Mouse (Mus musculus): ENCODE data around the gene Rnf38. TPM values are rescaled to one million over a fixed set of nuclear protein-coding genes. Genes with fewer than 3 reads are reported as not detected.

Rnf38 gene
- total RNA-seq, 2 experiments from 2014 or later, result 111 to 113 TPM

Small RNA genes lying within 50 kb of the gene (microRNA-seq; reads per million reads assigned to microRNA genes)
- gene Mir5106, result not detected

Other genes with a start within 250 kb of the Rnf38 start
- gene Clta, start 229.3 kb downstream of the Rnf38 start, total RNA-seq (2021), result 100 to 1,000 TPM; 333 to 337 TPM
- gene Gne, start 149.6 kb downstream of the Rnf38 start, total RNA-seq (2021), result 10 to 100 TPM; 46.3 to 51.6 TPM
- gene Melk, start 67.1 kb upstream of the Rnf38 start, total RNA-seq (2021), result 1 to 10 TPM; 2.2 to 2.3 TPM

Data from left cerebral cortex, postnatal 4 days (tissue).